Mouse (Mus musculus) MEL (cell line): Measurements from ENCODE around the gene Grik4. TPM values are rescaled to one million over a fixed set of nuclear protein-coding genes. Genes with fewer than 3 reads are reported as not detected.

Experiments
- DNase-seq: peaks from one replicate; pipeline ENCODE4 v3.0.0; 2011; ENCODE audit warnings: low read depth, low spot score
- H3K27ac ChIP-seq: 2 replicates; pipeline ENCODE4 v1.5.1; 2012; ENCODE audit warnings: low read depth, mild to moderate bottlenecking, control low read depth, low read length, moderate library complexity; ENCODE audit not compliant: control insufficient read depth
- H3K27me3 ChIP-seq, 2 experiments: fragments of 150-350 bp in 1 of 2; sonication (generic) in 1 of 2; 2 replicates each; pipeline ENCODE4 v1.6.1; 2012; ENCODE audit warnings: low read length in 2 of 2, mild to moderate bottlenecking in 2 of 2, improper control_type of control experiment in 1 of 2, moderate library complexity in 1 of 2; ENCODE audit not compliant: insufficient read depth in 2 of 2, control insufficient read depth in 1 of 2
- H3K36me3 ChIP-seq, 2 experiments: 2 replicates each; pipeline ENCODE4 v1.6.1; 2012 to 2014; ENCODE audit warnings: low read length in 2 of 2, improper control_type of control experiment in 1 of 2, inconsistent platforms in 1 of 2, mild to moderate bottlenecking in 1 of 2; ENCODE audit not compliant: insufficient read depth in 2 of 2, control insufficient read depth in 1 of 2
- H3K4me1 ChIP-seq, 2 experiments: fragments of 150-350 bp in 1 of 2; sonication (generic) in 1 of 2; 2 replicates each; pipeline ENCODE4 v1.6.1; 2012; ENCODE audit warnings: low read length in 2 of 2, improper control_type of control experiment in 1 of 2, mild to moderate bottlenecking in 1 of 2; ENCODE audit not compliant: insufficient read depth in 2 of 2, control insufficient read depth in 1 of 2
- H3K4me3 ChIP-seq, 2 experiments: fragments of 150-350 bp in 1 of 2; sonication (generic) in 1 of 2; 2 replicates each; pipeline ENCODE4 v1.5.1; 2012; ENCODE audit warnings: low read depth in 2 of 2, low read length in 2 of 2, mild to moderate bottlenecking in 2 of 2, moderate library complexity in 2 of 2, control low read depth in 1 of 2, improper control_type of control experiment in 1 of 2; ENCODE audit not compliant: control insufficient read depth in 1 of 2, insufficient read depth in 1 of 2
- H3K79me2 ChIP-seq: 2 replicates; pipeline ENCODE4 v1.6.1; 2012; ENCODE audit warnings: mild to moderate bottlenecking, low read length, moderate library complexity; ENCODE audit not compliant: control insufficient read depth, poor library complexity, insufficient read depth
- H3K9ac ChIP-seq: 2 replicates; pipeline ENCODE4 v1.6.1; 2012; ENCODE audit warnings: low read depth, mild to moderate bottlenecking, control low read depth, low read length, moderate library complexity; ENCODE audit not compliant: control insufficient read depth, poor library complexity, severe bottlenecking
- H3K9me3 ChIP-seq: fragments of 150-350 bp; sonication (generic); replicated peaks from 2 replicates; pipeline ENCODE4 v1.6.1; 2012; ENCODE audit warnings: mild to moderate bottlenecking, low read length, improper control_type of control experiment, moderate library complexity; ENCODE audit not compliant: insufficient read depth
- BHLHE40 ChIP-seq: IDR thresholded peaks from 2 replicates; pipeline ENCODE4 v1.6.1; 2012; ENCODE audit warnings: low read depth, mild to moderate bottlenecking, inconsistent platforms, low read length, improper control_type of control experiment, borderline replicate concordance
- CHD1 ChIP-seq: IDR thresholded peaks from 2 replicates; pipeline ENCODE4 v1.6.1; 2012; ENCODE audit warnings: low read depth, mild to moderate bottlenecking, inconsistent platforms, low read length, improper control_type of control experiment
- E2F4 ChIP-seq: IDR thresholded peaks from 2 replicates; pipeline ENCODE4 v1.6.1; 2011; ENCODE audit warnings: low read depth, low read length, improper control_type of control experiment, borderline replicate concordance
- EP300 ChIP-seq, 2 experiments: IDR thresholded peaks; 2 replicates each; pipeline ENCODE4 v1.6.1; 2011; ENCODE audit warnings: improper control_type of control experiment in 2 of 2, low read length in 2 of 2, low read depth in 1 of 2, mild to moderate bottlenecking in 1 of 2
- GABPA ChIP-seq: IDR thresholded peaks from 2 replicates; pipeline ENCODE4 v1.6.1; 2012; ENCODE audit warnings: low read depth, mild to moderate bottlenecking, inconsistent platforms, low read length, improper control_type of control experiment, moderate library complexity
- GATA1 ChIP-seq: IDR thresholded peaks from 2 replicates; pipeline ENCODE4 v1.6.1; 2011; ENCODE audit warnings: low read depth, low read length, improper control_type of control experiment
- HCFC1 ChIP-seq: IDR thresholded peaks from 2 replicates; pipeline ENCODE4 v1.6.1; 2012; ENCODE audit warnings: low read depth, mild to moderate bottlenecking, inconsistent platforms, low read length, improper control_type of control experiment, moderate library complexity
- JUND ChIP-seq: IDR thresholded peaks from 2 replicates; pipeline ENCODE4 v1.6.1; 2011; ENCODE audit warnings: low read depth, mild to moderate bottlenecking, improper control_type of control experiment, low read length
- MAFK ChIP-seq: IDR thresholded peaks from 2 replicates; pipeline ENCODE4 v1.6.1; 2011; ENCODE audit warnings: low read depth, mild to moderate bottlenecking, low read length, improper control_type of control experiment, borderline replicate concordance
- MAZ ChIP-seq: IDR thresholded peaks from 2 replicates; pipeline ENCODE4 v1.6.1; 2012; ENCODE audit warnings: low read depth, mild to moderate bottlenecking, inconsistent platforms, low read length, improper control_type of control experiment
- MEF2A ChIP-seq: IDR thresholded peaks from 2 replicates; pipeline ENCODE4 v1.6.1; 2014; ENCODE audit warnings: low read depth, mild to moderate bottlenecking, inconsistent platforms, low read length, improper control_type of control experiment; ENCODE audit not compliant: poor library complexity, insufficient replicate concordance, severe bottlenecking; ENCODE audit errors: extremely low read depth
- MYB ChIP-seq: IDR thresholded peaks from 2 replicates; pipeline ENCODE4 v1.6.1; 2011; ENCODE audit warnings: mild to moderate bottlenecking, low read depth, low read length, improper control_type of control experiment
- NRF1 ChIP-seq: IDR thresholded peaks from 2 replicates; pipeline ENCODE4 v1.6.1; 2014; ENCODE audit warnings: low read depth, mild to moderate bottlenecking, inconsistent platforms, low read length, improper control_type of control experiment, moderate library complexity; ENCODE audit not compliant: poor library complexity, insufficient read depth, severe bottlenecking
- TAL1 ChIP-seq: IDR thresholded peaks from 2 replicates; pipeline ENCODE4 v1.6.1; 2012; ENCODE audit warnings: mild to moderate bottlenecking, inconsistent platforms, low read length, moderate library complexity, mixed read lengths
- TCF12 ChIP-seq: IDR thresholded peaks from 2 replicates; pipeline ENCODE4 v1.6.1; 2014; ENCODE audit warnings: low read depth, mild to moderate bottlenecking, inconsistent platforms, low read length, improper control_type of control experiment, moderate library complexity
- ZC3H11A ChIP-seq: IDR thresholded peaks from 2 replicates; pipeline ENCODE4 v1.6.1; 2012; ENCODE audit warnings: low read depth, mild to moderate bottlenecking, inconsistent platforms, low read length, improper control_type of control experiment
- ZMIZ1 ChIP-seq: IDR thresholded peaks from 2 replicates; pipeline ENCODE4 v1.6.1; 2012; ENCODE audit warnings: low read depth, mild to moderate bottlenecking, inconsistent platforms, low read length, improper control_type of control experiment, moderate library complexity
- ZNF384 ChIP-seq: IDR thresholded peaks from 2 replicates; pipeline ENCODE4 v1.6.1; 2012; ENCODE audit warnings: low read depth, mild to moderate bottlenecking, inconsistent platforms, low read length, improper control_type of control experiment
- polyA plus RNA-seq, 2 experiments: library from polyadenylated mRNA; stranded (reverse) in 1 of 2; unstranded in 1 of 2; fragments of >175 nt in 1 of 2; fragments of >200 nt in 1 of 2; gene quantifications; 2 replicates each; pipeline versions ENCODE4 v1.2.1 to v1.2.4; 2012; ENCODE audit warnings: low replicate concordance in 2 of 2, low read depth in 1 of 2; ENCODE audit not compliant: insufficient read length in 2 of 2, insufficient read depth in 1 of 2, missing spikeins in 1 of 2
- total RNA-seq: library from RNA; depleted of rRNA; stranded (reverse); fragments of 300-350 nt; gene quantifications from 2 replicates; pipeline ENCODE4 v1.2.3, GENCODE M21; 2012

Gene Grik4
- total and polyA plus RNA-seq, 3 experiments: 0.17 TPM; not detected in 2

GRCm38 (mm10) chr9:42927498-42927897 lies 16.8 kb downstream of the Grik4 start:
- Histone ChIP-seq H3K27ac (no peak overlapping the region), H3K27me3 (no peaks in the 10 kb centered on the region), H3K9ac (no peak overlapping the region), H3K36me3 (no peaks in the 10 kb centered on the region), H3K79me2 (no peaks in the 10 kb centered on the region), H3K9me3 (no peaks in the 10 kb centered on the region), H3K4me3 (no peak overlapping the region), H3K4me1 (no peaks in the 10 kb centered on the region)
- no peak for DNase-seq
- TF ChIP-seq ZNF384 (no peak), MAZ (no peak), E2F4 (no peak), GABPA (no peak), MAFK (no peak), MYB (no peak), JUND (no peak), NRF1 (no peak), HCFC1 (no peak), CHD1 (no peak), BHLHE40 (no peak), GATA1 (no peak), TCF12 (no peak)

- TF ChIP-seq ZC3H11A (no peak), MEF2A (no peak), EP300 (IDR thresholded peaks at IDR 0.05; ENCODE audit: low read depth in 1 of 2, low read length in 2 of 2) (no peak), GATA1 (no peak), ZMIZ1 (no peak), TAL1 (no peak)
- Histone ChIP-seq H3K27me3 (no peaks in the 10 kb centered on the region), H3K4me3 (no peak overlapping the region), H3K9ac (no peak overlapping the region), H3K4me1 (no peaks in the 10 kb centered on the region), H3K9me3 (no peaks in the 10 kb centered on the region), H3K36me3 (no peaks in the 10 kb centered on the region), H3K27ac (no peak overlapping the region), H3K79me2 (no peaks in the 10 kb centered on the region)
- no peak for DNase-seq
Observed at GRCm38 (mm10) chr9:42926564-42926963, 17.7 kb downstream of the Grik4 start.
